Mouse (Mus musculus) kidney, adult 2 months (tissue): ENCODE results near the gene Glt6d1. TPM values are rescaled to one million over a fixed set of nuclear protein-coding genes. Genes with fewer than 3 reads are reported as not detected.
"Not testable (repeated sequence)": the region's sequence is repeated elsewhere in the genome, so short reads cannot be mapped to it uniquely, and the experiment has no call there.

ENCODE experiments used
- DNase-seq: peaks from one replicate; pipeline ENCODE4 v3.0.0; 2021
- H3K27ac ChIP-seq: fragments of 200-500 bp; 2 replicates; pipeline ENCODE4 v1.5.1; 2012; ENCODE audit warnings: low read depth, low read length, control low read depth, inconsistent platforms; ENCODE audit not compliant: insufficient read depth
- H3K27me3 ChIP-seq: fragments of 200-500 bp; replicated peaks from 2 replicates; pipeline ENCODE4 v1.6.1; 2012; ENCODE audit warnings: mild to moderate bottlenecking, moderate library complexity, low read length, inconsistent platforms; ENCODE audit not compliant: control insufficient read depth, insufficient read depth
- H3K36me3 ChIP-seq: fragments of 200-500 bp; 2 replicates; pipeline ENCODE4 v1.6.1; 2012; ENCODE audit warnings: mild to moderate bottlenecking, moderate library complexity, low read length, inconsistent platforms; ENCODE audit not compliant: control insufficient read depth, insufficient read depth
- H3K4me1 ChIP-seq: fragments of 200-500 bp; 2 replicates; pipeline ENCODE4 v1.6.1; 2011; ENCODE audit warnings: low read length; ENCODE audit not compliant: control insufficient read depth, insufficient read depth
- H3K4me3 ChIP-seq: fragments of 200-500 bp; 2 replicates; pipeline ENCODE4 v1.5.1; 2011; ENCODE audit warnings: mild to moderate bottlenecking, low read depth, low read length, control low read depth; ENCODE audit not compliant: insufficient read depth
- CTCF ChIP-seq: fragments of 200-500 bp; conservative IDR thresholded peaks from 2 replicates; pipeline ENCODE4 v1.5.1; 2011; ENCODE audit warnings: low read depth, mild to moderate bottlenecking, control low read depth, low read length, moderate library complexity, mixed read lengths; ENCODE audit not compliant: insufficient read depth, insufficient read length
- POLR2A ChIP-seq: fragments of 200-500 bp; IDR thresholded peaks from one replicate; pipeline ENCODE4 v1.6.1; 2011; ENCODE audit warnings: low read depth, low read length, control low read depth
- WGBS: fragments of 180-500 bp; shearing (Covaris S2); methylation state at CpG from one replicate; pipeline ENCODE4 v1.1.7; 2018; 5-methylcytosine and 5-hydroxymethylcytosine counted together
- polyA plus RNA-seq: library from polyadenylated mRNA; depleted of rRNA; stranded (reverse); fragments of >200 nt; gene quantifications from 2 replicates; pipeline ENCODE4 v1.2.3, GENCODE M21; 2012; rRNA removed

Gene Glt6d1
- not detected in 2 replicates for polyA plus RNA-seq

DNA sequence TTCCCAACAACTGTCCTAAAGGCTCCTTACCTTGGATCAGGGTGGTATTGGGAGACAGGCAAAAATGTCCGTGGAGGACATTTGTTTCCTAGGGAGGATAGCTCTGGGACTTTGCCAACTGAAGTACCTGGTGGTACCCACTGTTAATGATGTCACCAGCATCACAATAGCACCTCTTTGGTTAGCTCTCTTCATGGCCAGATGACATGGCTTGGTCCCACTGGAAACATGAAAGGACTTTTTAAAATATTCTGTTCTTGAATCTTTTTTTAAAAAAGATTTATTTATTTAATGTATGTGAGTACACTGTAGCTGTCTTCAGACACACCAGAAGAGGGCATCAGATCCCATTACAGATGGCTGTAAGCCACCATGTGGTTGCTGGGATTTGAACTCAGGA, at the start of gene Glt6d1:
Gene Glt6d1 (minus strand): TSS at position 101 of the 400 bp plus-strand sequence.
- WGBS: 71% methylated on average over 1 of the region's 1 CpGs
- H3K27me3 ChIP-seq: not testable (repeated sequence)

DNA sequence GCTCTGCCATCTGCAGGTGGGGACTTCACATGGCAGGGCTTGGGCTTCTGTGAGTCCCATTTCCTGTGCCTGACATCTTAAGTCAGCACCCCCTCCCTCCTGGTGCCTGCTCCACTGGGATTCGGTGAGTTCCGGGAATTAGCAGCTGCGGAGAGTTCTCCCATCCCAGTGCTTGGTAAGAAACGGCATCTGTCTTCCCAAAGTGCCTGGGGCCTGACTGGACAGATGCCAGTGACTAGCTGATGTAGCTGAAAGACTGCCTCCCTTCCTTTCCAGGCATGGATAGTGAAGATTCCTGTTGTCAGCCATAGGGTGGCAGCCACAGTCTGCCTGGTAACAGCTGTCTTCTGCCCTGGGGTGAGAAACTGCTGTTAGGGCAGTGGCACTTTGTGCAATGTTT, 49.8 kb upstream of the Glt6d1 start:
- Histone ChIP-seq H3K4me1 (no peaks in the 10 kb centered on the region; the same call in 1 of the 2 replicates), H3K27me3 (no peaks in the 10 kb centered on the region), H3K27ac (no peak overlapping the region), H3K36me3 (no peaks in the 10 kb centered on the region), H3K4me3 (no peak overlapping the region)
- DNase-seq: no peak
- WGBS: 12% methylated on average over 4 of the region's 4 CpGs
- no peak for TF ChIP-seq POLR2A
- no peak for TF ChIP-seq CTCF

More for the DNA sequence above, at the start of gene Glt6d1:
- H3K27ac ChIP-seq, H3K4me1 ChIP-seq, DNase-seq, H3K36me3 ChIP-seq, H3K4me3 ChIP-seq: not testable (repeated sequence)

DNA sequence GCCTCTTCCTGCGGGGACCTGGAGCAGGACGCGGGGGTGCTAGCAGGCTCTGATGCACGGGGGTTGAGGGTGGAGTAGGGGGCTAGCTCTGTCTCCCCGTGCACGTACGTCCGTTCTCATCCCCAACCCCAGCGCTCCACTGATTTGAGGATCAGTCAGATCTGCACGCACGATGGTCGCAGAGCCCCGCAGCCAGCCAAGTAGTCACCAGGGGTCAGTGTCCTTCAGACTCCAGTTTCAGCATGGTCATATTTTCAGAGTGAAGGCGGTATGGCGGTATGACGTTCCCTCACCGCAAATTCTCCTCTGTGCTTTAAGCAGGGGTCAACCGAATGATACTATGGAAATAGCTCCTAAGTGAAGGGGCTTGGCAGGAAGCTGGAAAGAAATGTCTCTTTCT, 48.6 kb upstream of the Glt6d1 start:
- TF ChIP-seq POLR2A: no peak
- no peak for TF ChIP-seq CTCF
- Histone ChIP-seq H3K4me3 (peak overlapping the region; percentile 28; the same call in 1 of the 2 replicates), H3K4me1 (no peaks in the 10 kb centered on the region; the same call in 1 of the 2 replicates), H3K27me3 (no peaks in the 10 kb centered on the region), H3K36me3 (no peaks in the 10 kb centered on the region), H3K27ac (no peak overlapping the region; the same call in 1 of the 2 replicates)
- no peak for DNase-seq
- 3% methylated on average over 18 of the region's 18 CpGs for WGBS

DNA sequence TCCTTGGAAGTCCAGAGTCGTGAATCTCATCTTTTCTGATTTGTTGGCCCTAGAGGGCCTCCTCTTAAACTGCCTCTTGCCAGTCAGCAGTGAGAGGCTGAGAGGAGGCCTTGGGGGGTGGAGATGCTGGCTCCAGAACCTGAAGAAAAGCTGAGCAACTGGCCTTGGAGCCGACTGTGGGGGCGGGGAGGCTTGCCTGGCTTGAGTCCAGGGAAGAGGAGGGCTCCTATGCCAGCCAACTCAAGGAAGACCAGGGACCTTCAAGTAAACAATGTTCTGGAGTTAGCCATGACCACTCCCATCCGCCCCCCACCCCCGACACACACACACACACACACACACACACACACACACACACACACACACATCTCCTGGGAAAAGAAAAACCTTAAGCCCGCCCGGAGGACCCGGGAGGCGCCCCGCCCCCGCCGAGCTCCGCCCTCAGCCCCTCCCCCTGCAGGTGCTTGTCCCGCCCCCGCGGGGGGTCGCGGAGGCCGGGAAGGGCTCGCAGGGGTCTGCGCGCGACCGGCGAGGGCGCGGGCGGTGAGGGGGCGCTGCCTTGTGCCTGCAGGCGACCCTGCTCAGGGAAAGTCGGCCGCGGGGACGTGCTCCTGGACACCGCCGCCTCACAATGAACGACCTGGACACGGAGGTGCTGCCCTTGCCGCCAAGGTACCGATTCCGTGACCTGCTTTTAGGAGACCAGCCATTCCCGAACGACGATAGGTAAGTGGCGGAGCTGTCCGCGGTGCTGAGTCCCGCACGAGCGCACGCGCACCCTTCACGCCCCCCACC, 47.9 kb upstream of the Glt6d1 start, which contains the start of gene Kcnt1:
Gene Kcnt1 (plus strand): TSS at position 398 of the 795 bp plus-strand sequence.
- no peaks in the 10 kb centered on the region for H3K36me3 ChIP-seq
- peak within 1 kb of the TSS; percentile 37; the same call in 1 of the 2 replicates for H3K27ac ChIP-seq
- H3K4me1 ChIP-seq: no peaks in the 10 kb centered on the region; the same call in 1 of the 2 replicates
- peak within 1 kb of the TSS; percentile 40 for H3K4me3 ChIP-seq
- 1% methylated on average over 51 of the region's 53 CpGs for WGBS
- TF ChIP-seq POLR2A (no peak), CTCF (no peak)
- peak; percentile 57 for DNase-seq
- H3K27me3 ChIP-seq: no peaks in the 10 kb centered on the region

DNA sequence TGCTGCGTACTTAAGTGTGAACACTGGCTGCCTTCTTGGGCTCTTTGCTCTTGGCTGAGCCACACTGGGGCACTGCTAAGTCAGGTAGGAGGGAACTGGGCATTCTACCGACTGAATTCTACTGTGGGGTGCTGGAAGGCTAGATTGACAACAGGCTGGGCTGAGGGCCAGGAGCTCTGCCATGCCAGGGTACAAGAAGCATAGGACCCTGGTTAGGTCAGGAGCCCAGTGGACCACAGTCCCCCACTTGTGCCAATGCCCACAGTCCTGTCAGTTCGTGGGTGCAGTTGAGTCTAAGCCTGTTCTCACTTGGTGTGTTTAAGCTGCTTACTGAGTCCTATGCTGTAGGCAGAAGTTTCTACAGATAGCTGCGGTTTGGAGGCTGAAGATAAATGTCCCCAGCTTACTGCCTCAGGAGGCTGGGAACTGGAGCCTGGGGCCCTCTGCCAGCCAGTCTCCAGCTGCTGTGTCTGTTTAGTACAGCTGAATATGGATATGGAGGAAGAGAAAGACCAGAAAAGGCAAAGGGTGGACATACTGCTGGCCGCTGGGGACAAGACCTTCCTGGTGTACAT, 47.1 kb upstream of the Glt6d1 start:
- WGBS: 59% methylated on average over 5 of the region's 5 CpGs
- Histone ChIP-seq H3K4me1 (no peaks in the 10 kb centered on the region; the same call in 1 of the 2 replicates), H3K36me3 (no peaks in the 10 kb centered on the region), H3K27me3 (no peaks in the 10 kb centered on the region), H3K27ac (peak overlapping the region; percentile 37; the same call in 1 of the 2 replicates), H3K4me3 (no peak overlapping the region)
- TF ChIP-seq POLR2A: no peak
- TF ChIP-seq CTCF: no peak
- DNase-seq: peak; percentile 7

DNA sequence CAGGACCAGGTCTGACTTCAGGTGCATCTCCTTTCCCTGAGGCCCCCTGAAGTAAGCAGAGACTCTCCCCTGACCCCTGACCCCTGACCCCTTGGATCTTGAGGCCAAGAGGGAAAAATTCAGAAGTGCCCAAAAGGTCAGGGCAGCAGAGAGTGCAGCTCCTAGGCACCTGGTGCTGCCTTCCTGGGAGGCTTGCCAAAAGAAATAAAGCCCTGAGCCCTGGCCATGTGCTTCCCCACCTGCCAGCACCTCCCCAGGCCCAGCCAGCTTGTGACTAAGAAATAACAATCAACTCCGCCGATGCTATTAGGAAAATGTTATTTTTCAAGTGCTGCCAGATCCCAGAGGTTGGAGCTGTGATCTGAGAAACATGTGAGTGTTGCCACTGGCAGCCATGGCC, 46.4 kb upstream of the Glt6d1 start:
- Histone ChIP-seq H3K4me3 (no peak overlapping the region), H3K4me1 (no peaks in the 10 kb centered on the region; the same call in 1 of the 2 replicates), H3K27me3 (no peaks in the 10 kb centered on the region), H3K27ac (peak overlapping the region; percentile 37; the same call in 1 of the 2 replicates), H3K36me3 (no peaks in the 10 kb centered on the region)
- TF ChIP-seq CTCF: no peak
- 48% methylated on average over 2 of the region's 2 CpGs for WGBS
- DNase-seq: peak; percentile 63

DNA sequence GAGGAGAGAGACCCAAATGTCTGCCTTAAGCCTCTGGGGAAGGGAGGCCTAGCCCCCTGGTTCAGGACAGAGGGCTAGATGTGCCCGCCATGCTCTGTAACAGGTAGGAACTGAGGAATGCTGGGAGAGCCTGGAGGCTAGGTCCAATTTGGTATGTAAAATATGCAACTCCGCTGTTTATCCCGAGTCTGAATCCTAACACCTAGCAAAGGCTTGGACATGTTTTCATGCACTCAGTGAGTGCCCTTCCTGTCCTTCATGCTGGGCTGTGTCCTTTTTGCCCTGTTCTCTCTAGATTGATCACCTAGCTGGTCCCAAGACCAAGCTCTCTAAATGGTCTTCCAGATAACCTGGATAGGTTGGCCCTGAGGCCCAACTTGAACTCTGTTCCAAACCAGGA, 44.2 kb upstream of the Glt6d1 start:
- 66% methylated on average over 3 of the region's 3 CpGs for WGBS
- no peaks in the 10 kb centered on the region; the same call in 1 of the 2 replicates for H3K4me1 ChIP-seq
- H3K4me3 ChIP-seq: no peak overlapping the region
- H3K27me3 ChIP-seq: no peaks in the 10 kb centered on the region
- no peaks in the 10 kb centered on the region for H3K36me3 ChIP-seq
- TF ChIP-seq POLR2A (no peak), CTCF (no peak)
- DNase-seq: peak; percentile 56
- H3K27ac ChIP-seq: peak overlapping the region; percentile 18; the same call in 1 of the 2 replicates
